Comparison of ENCODE assay signal across 8 mouse cellular contexts in the genomic region with DNA sequence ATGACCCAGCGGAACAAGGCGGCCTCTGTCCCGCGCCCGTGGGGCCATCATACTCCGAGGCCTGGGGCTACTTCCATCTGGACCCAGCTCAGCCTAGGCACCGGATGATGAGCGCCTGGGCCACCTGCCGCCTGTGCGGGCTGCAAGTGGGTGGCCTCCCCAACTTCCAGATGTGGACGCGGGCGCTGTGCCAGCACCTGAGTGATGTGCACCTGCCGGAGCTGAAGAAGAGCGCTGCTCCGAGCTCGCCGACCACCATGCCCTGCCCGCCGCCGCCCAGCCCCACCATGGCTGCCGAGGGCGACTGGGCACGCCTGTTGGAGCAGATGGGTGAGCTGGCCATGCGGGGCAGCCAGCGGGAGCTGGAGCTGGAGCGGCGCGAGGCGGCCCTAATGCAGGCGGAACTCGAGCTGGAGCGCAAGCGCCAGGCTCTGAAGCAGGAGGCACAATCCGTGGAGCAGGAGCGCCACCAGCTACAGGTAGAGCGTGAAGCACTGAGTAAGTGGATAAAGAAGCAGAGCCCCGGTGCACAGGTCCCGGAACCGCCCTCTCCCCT. TPM values are rescaled to one million over a fixed set of nuclear protein-coding genes. Genes with fewer than 3 reads are reported as not detected.
DNase-seq lines count a peak whose midpoint lies in the region; ATAC-seq and TF ChIP-seq lines count a peak whose summit lies in the region.

No protein-coding gene starts in this region.

- ATAC-seq in kidney, embryonic 16.5 days (ENCODE audit: low FRiP score, low TSS enrichment) = peak; percentile 43
- no peak; the same call in 1 of the 2 replicates for ATAC-seq in forebrain, postnatal 0 days
- ATAC-seq in neural tube, embryonic 12.5 days (ENCODE audit: low FRiP score, low read depth) = peak; percentile 37; the same call in 1 of the 2 replicates

- no peaks in the 10 kb centered on the region for H3K27me3 ChIP-seq in kidney, embryonic 16.5 days (ENCODE audit: insufficient read depth, low read length)
- no peaks in the 10 kb centered on the region for H3K27me3 ChIP-seq in forebrain, postnatal 0 days (ENCODE audit: insufficient read depth, low read length)
- H3K27me3 ChIP-seq in neural tube, embryonic 12.5 days (replicated peaks) = no peaks in the 10 kb centered on the region
- H3K27me3 ChIP-seq in heart, embryonic 10.5 days (ENCODE audit: insufficient read depth, poor library complexity, severe bottlenecking) = no peaks in the 10 kb centered on the region

- no peak for DNase-seq in kidney, adult 8-10 months
- DNase-seq in brain, embryonic 14.5 days (ENCODE audit: low read depth) = peak; percentile 56
- DNase-seq in forebrain, postnatal 0 days = no peak
- DNase-seq in ovary, adult 18-20 months (ENCODE audit: low spot score) = no peak
- no peak for DNase-seq in heart, embryonic 10.5 days (ENCODE audit: low spot score)
- no peak for DNase-seq in urinary bladder, postnatal 36 days (ENCODE audit: low spot score in 2 of 2)

- peaks cover 55% of the 10 kb centered on the region for H3K36me3 ChIP-seq in kidney, embryonic 16.5 days (ENCODE audit: insufficient read depth, low read length)
- peaks cover 21% of the 10 kb centered on the region for H3K36me3 ChIP-seq in forebrain, postnatal 0 days (ENCODE audit: insufficient read depth)
- peaks cover 30% of the 10 kb centered on the region for H3K36me3 ChIP-seq in neural tube, embryonic 12.5 days
- H3K36me3 ChIP-seq in heart, embryonic 10.5 days = peaks cover 48% of the 10 kb centered on the region

- TF ChIP-seq POLR2A in brain, embryonic 14.5 days (IDR thresholded peaks at IDR 0.05; ENCODE audit: borderline replicate concordance, extremely low read depth, insufficient read depth, insufficient read length, poor library complexity, severe bottlenecking) = no peak

- no peak overlapping the region for H3K4me3 ChIP-seq in kidney, embryonic 16.5 days (ENCODE audit: low read length)
- H3K4me3 ChIP-seq in forebrain, postnatal 0 days (ENCODE audit: low read depth, low read length) = no peak overlapping the region
- H3K4me3 ChIP-seq in neural tube, embryonic 12.5 days = no peak overlapping the region
- no peak overlapping the region for H3K4me3 ChIP-seq in heart, embryonic 10.5 days

- no peak overlapping the region for H3K4me2 ChIP-seq in kidney, embryonic 16.5 days (replicated peaks; ENCODE audit: low read depth, low read length)
- H3K4me2 ChIP-seq in forebrain, postnatal 0 days (ENCODE audit: low read depth) = peak overlapping the region; percentile 3; the same call in 1 of the 2 replicates
- H3K4me2 ChIP-seq in neural tube, embryonic 12.5 days (replicated peaks) = peak overlapping the region; percentile 40

- TF ChIP-seq CTCF in brain, embryonic 14.5 days (IDR thresholded peaks at IDR 0.05; ENCODE audit: borderline replicate concordance, extremely low read depth, insufficient read depth, insufficient read length) = no peak
- TF ChIP-seq CTCF in forebrain, postnatal 0 days (IDR thresholded peaks at IDR 0.05; ENCODE audit: low read depth) = no peak

- H3K9ac ChIP-seq in kidney, embryonic 16.5 days (replicated peaks; ENCODE audit: low read length) = no peak overlapping the region
- no peak overlapping the region for H3K9ac ChIP-seq in forebrain, postnatal 0 days
- H3K9ac ChIP-seq in neural tube, embryonic 12.5 days = no peak overlapping the region

- WGBS in kidney, embryonic 16.5 days = 73% methylated on average over 40 of the region's 40 CpGs
- 65% methylated on average over 40 of the region's 40 CpGs for WGBS in forebrain, postnatal 0 days
- 64% methylated on average over 40 of the region's 40 CpGs for WGBS in neural tube, embryonic 12.5 days
- 67% methylated on average over 40 of the region's 40 CpGs for WGBS in heart, embryonic 10.5 days

- peaks cover 8% of the 10 kb centered on the region; the same call in 1 of the 2 replicates for H3K4me1 ChIP-seq in kidney, embryonic 16.5 days (ENCODE audit: insufficient read depth, low read length)
- no peaks in the 10 kb centered on the region for H3K4me1 ChIP-seq in forebrain, postnatal 0 days (ENCODE audit: insufficient read depth)
- H3K4me1 ChIP-seq in neural tube, embryonic 12.5 days = peaks cover 4% of the 10 kb centered on the region; the same call in 1 of the 2 replicates
- H3K4me1 ChIP-seq in heart, embryonic 10.5 days = peaks cover 4% of the 10 kb centered on the region; the same call in 1 of the 2 replicates

- H3K27ac ChIP-seq in kidney, embryonic 16.5 days (ENCODE audit: low read length) = no peak overlapping the region
- H3K27ac ChIP-seq in forebrain, postnatal 0 days (ENCODE audit: low read depth, low read length) = no peak overlapping the region
- H3K27ac ChIP-seq in neural tube, embryonic 12.5 days = no peak overlapping the region
- no peak overlapping the region for H3K27ac ChIP-seq in heart, embryonic 10.5 days

- H3K9me3 ChIP-seq in kidney, embryonic 16.5 days (ENCODE audit: low read length) = peaks cover 7% of the 10 kb centered on the region; the same call in 1 of the 2 replicates
- H3K9me3 ChIP-seq in forebrain, postnatal 0 days (ENCODE audit: low read length) = 0 out of 2 replicates have a peak, but pooled peaks cover 5% of the 10 kb centered on the region
- no peaks in the 10 kb centered on the region for H3K9me3 ChIP-seq in neural tube, embryonic 12.5 days
- H3K9me3 ChIP-seq in heart, embryonic 10.5 days = no peaks in the 10 kb centered on the region

RNA-seq across cellular contexts. Expression of gene Zbed3, which starts 12.8 kb away (rescaled TPM):
- 77.8 and 85.6 TPM in 2 replicates for polyA plus RNA-seq in kidney, embryonic 16.5 days (2015; fragmentation: Nextera tagmentation; extraction: Ambion mirVana)
- 47.6 and 48.3 TPM in 2 replicates for polyA plus RNA-seq in brain, embryonic 14.5 days (2012; rRNA removed)
- 11.1 and 15.8 TPM in 2 replicates for total RNA-seq in forebrain, postnatal 0 days (2014; rRNA removed)
- polyA plus RNA-seq in forebrain, postnatal 0 days (2015; fragmentation: Nextera tagmentation; extraction: Ambion mirVana) = 30.8 and 31.4 TPM in 2 replicates
- polyA plus RNA-seq in neural tube, embryonic 12.5 days (2016; fragmentation: Nextera tagmentation; extraction: Ambion mirVana) = 53.3 and 59.3 TPM in 2 replicates
- polyA plus RNA-seq in heart, embryonic 10.5 days (2016; fragmentation: Nextera tagmentation; extraction: Ambion mirVana) = 52.1 and 56.2 TPM in 2 replicates

RNA-seq across cellular contexts. Expression of gene Aggf1, which starts 39.0 kb away (rescaled TPM):
- 34.0 and 35.8 TPM in 2 replicates for polyA plus RNA-seq in kidney, embryonic 16.5 days (2015; fragmentation: Nextera tagmentation; extraction: Ambion mirVana)
- 32.2 and 35.6 TPM in 2 replicates for polyA plus RNA-seq in brain, embryonic 14.5 days (2012; rRNA removed)
- 34.3 and 36.5 TPM in 2 replicates for total RNA-seq in forebrain, postnatal 0 days (2014; rRNA removed)
- 31.0 and 32.8 TPM in 2 replicates for polyA plus RNA-seq in forebrain, postnatal 0 days (2015; fragmentation: Nextera tagmentation; extraction: Ambion mirVana)
- polyA plus RNA-seq in neural tube, embryonic 12.5 days (2016; fragmentation: Nextera tagmentation; extraction: Ambion mirVana) = 50.5 and 54.0 TPM in 2 replicates
- polyA plus RNA-seq in heart, embryonic 10.5 days (2016; fragmentation: Nextera tagmentation; extraction: Ambion mirVana) = 27.8 and 34.5 TPM in 2 replicates
